Mouse (Mus musculus): ENCODE data around the gene Slc25a54. TPM values are rescaled to one million over a fixed set of nuclear protein-coding genes. Genes with fewer than 3 reads are reported as not detected.
A peak's percentile ranks its signal among the peaks of the same experiment; 100 is the strongest.

Gene Slc25a54
- total and polyA plus RNA-seq, 3 experiments, result not detected

DNA sequence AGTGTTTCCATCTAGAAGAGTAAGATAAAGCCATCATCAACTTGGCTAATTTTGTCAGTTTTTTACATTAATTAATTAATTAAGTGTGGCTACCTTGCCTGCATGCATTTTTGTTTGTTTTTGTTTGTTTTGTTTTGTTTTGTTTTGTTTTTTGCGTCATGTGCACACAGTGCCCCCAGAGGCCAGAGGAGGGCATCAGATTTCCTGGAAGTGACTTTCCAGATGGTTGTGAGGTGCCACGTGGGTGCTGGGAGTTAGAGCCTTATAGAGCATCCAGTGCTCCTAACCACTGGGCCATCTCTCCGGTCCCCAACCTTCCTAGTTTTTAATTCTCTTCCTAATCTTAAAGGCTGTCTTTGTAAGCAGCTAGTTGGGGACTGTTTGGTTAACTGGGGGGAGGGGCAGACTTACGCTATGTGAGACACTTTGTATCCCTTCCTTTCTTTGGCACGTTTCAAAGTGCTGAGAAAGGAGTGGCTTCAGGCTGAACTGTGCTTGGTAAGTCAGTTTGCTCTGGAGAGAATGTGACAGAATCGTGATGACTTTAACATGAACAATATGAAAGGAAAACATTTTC, 32.5 kb upstream of the Slc25a54 start:
- TF ChIP-seq MAFK (IDR thresholded peaks at IDR 0.05; ENCODE audit: insufficient replicate concordance, low read length), result no peak
- TF ChIP-seq UBTF (IDR thresholded peaks at IDR 0.05; ENCODE audit: low read depth, low read length), result no peak
- TF ChIP-seq BHLHE40 (IDR thresholded peaks at IDR 0.05; ENCODE audit: low read depth, low read length), result peak; percentile 61
- no peak for TF ChIP-seq USF1 (IDR thresholded peaks at IDR 0.05; ENCODE audit: low read depth, low read length)
- peak in 1 of 2 experiments; percentile 30; a peak in 1 of 4 replicates for TF ChIP-seq CTCF (conservative IDR thresholded peaks at IDR 0.05 in 1 of 2, IDR thresholded peaks at IDR 0.05 in 1 of 2; ENCODE audit: low read depth in 2 of 2, low read length in 2 of 2)
- TF ChIP-seq TBP (conservative IDR thresholded peaks at IDR 0.05; ENCODE audit: low read depth, low read length), result no peak
- TF ChIP-seq JUND (conservative IDR thresholded peaks at IDR 0.05; ENCODE audit: low read depth, low read length), result no peak
- TF ChIP-seq RAD21 (IDR thresholded peaks at IDR 0.05; ENCODE audit: low read depth, low read length), result no peak
- TF ChIP-seq MAX (IDR thresholded peaks at IDR 0.05; ENCODE audit: low read length), result no peak
- no peak for TF ChIP-seq ZNF384 (IDR thresholded peaks at IDR 0.05; ENCODE audit: low read depth, low read length)
- no peak for TF ChIP-seq GABPA (IDR thresholded peaks at IDR 0.05; ENCODE audit: insufficient replicate concordance, low read depth, low read length)
- no peak for TF ChIP-seq POLR2A (IDR thresholded peaks at IDR 0.05; ENCODE audit: low read depth, low read length)
- no peak for TF ChIP-seq RCOR1 (conservative IDR thresholded peaks at IDR 0.05; ENCODE audit: low read depth, low read length)
- no peak for TF ChIP-seq MEF2A (IDR thresholded peaks at IDR 0.05; ENCODE audit: borderline replicate concordance, low read depth, low read length)
- TF ChIP-seq ZC3H11A (IDR thresholded peaks at IDR 0.05; ENCODE audit: low read depth, low read length), result no peak
- Histone ChIP-seq H3K79me2 (replicated peaks; ENCODE audit: control insufficient read depth, extremely low read depth, insufficient read depth, poor library complexity, severe bottlenecking) (no peaks in the 10 kb centered on the region), H3K9ac (ENCODE audit: insufficient read depth, low read depth) (no peak overlapping the region), H3K36me3 (replicated peaks in 1 of 2; ENCODE audit: control insufficient read depth in 1 of 2, insufficient read depth in 1 of 2, low read length in 1 of 2) (no peaks in the 10 kb centered on the region), H3K9me3 (replicated peaks; ENCODE audit: low read length) (no peaks in the 10 kb centered on the region), H3K27ac (ENCODE audit: insufficient read depth, low read depth) (no peak overlapping the region), H3K4me2 (ENCODE audit: insufficient read depth, low read depth, poor library complexity, severe bottlenecking) (no peak overlapping the region), H3K27me3 (replicated peaks) (no peaks in the 10 kb centered on the region), H3K4me3 (replicated peaks in 1 of 3; ENCODE audit: low read depth in 2 of 3, low read length in 2 of 3, poor library complexity in 1 of 3) (no peak overlapping the region), H3K4me1 (ENCODE audit: control insufficient read depth in 1 of 2, insufficient read depth in 2 of 2) (peaks cover 5 to 18% of the 10 kb centered on the region in 2 experiments; a peak in 2 of 4 replicates)
- dilution Hi-C loops (cut with MboI; ENCODE audit: extremely low pct_ligation_motif_present, extremely low pct_unique_long_range_greater_than_20kb, low sequenced_read_pairs), result no loop called here
- in situ Hi-C loops (cut with MboI; ENCODE audit: low pct_ligation_motif_present, low pct_unique_long_range_greater_than_20kb, low sequenced_read_pairs), result no loop called here
- no peak for DNase-seq (ENCODE audit: extremely low read depth)

DNA sequence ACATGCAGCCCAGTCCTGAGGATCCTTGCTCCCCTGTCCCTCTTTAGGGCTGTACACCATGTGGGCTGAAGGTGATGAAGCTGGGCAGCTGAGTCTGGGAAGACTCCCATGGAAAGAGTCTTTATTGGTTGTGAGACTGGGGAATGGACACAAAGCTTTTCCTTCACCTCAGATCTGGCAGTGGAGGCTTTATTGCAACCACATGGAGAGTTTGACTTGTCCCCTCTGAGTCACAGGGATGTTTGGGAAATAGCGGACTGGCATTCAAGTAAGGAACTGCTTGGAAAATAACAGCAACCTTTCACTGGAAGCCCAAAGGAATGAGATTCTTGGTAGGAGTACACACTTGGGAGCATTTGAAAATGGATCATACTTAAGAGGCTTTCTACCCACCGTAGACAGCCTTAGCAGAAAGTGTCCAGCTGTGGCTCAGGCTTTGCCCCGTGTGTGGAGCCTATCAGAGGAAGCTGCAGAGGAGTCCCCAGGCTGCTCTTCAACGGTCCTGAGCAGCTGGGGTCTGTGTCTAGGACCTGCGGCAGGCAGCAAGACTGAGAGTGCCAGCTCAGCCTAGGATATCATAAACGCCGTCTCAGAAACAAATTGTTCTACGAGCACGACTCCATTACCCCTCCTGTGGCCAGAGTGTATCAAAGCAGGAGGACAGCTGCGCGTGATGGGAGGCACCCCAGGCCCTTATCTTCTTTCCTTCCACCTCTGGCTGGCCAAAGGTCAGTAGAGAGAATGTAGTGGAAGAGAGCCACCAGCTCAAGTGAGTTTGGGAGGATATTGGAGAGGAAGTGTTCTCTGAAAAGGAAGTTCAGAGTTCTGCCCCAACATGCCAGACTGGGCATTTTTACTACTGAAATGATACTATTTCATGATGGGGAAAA, 29.0 kb upstream of the Slc25a54 start:
- Histone ChIP-seq H3K36me3 (replicated peaks in 1 of 2; ENCODE audit: control insufficient read depth in 1 of 2, insufficient read depth in 1 of 2, low read length in 1 of 2) (no peaks in the 10 kb centered on the region), H3K79me2 (replicated peaks; ENCODE audit: control insufficient read depth, extremely low read depth, insufficient read depth, poor library complexity, severe bottlenecking) (no peaks in the 10 kb centered on the region), H3K9ac (ENCODE audit: insufficient read depth, low read depth) (no peak overlapping the region), H3K27me3 (replicated peaks) (no peaks in the 10 kb centered on the region), H3K27ac (ENCODE audit: insufficient read depth, low read depth) (no peak overlapping the region), H3K4me2 (ENCODE audit: insufficient read depth, low read depth, poor library complexity, severe bottlenecking) (peak overlapping the region; percentile 77), H3K4me1 (ENCODE audit: control insufficient read depth in 1 of 2, insufficient read depth in 2 of 2) (peaks cover 8 to 18% of the 10 kb centered on the region in 2 experiments; a peak in 3 of 4 replicates), H3K4me3 (replicated peaks in 1 of 3; ENCODE audit: low read depth in 2 of 3, low read length in 2 of 3, poor library complexity in 1 of 3) (no peak overlapping the region), H3K9me3 (replicated peaks; ENCODE audit: low read length) (no peaks in the 10 kb centered on the region)
- in situ Hi-C loops (cut with MboI; ENCODE audit: low pct_ligation_motif_present, low pct_unique_long_range_greater_than_20kb, low sequenced_read_pairs), result loop anchor here (25.0 kb wide), 1 partner anchor 389 kb away; the partner anchor contains the start of gene Clcc1
- TF ChIP-seq ETS1 (conservative IDR thresholded peaks at IDR 0.05; ENCODE audit: low read depth, low read length) (no peak), ZNF384 (IDR thresholded peaks at IDR 0.05; ENCODE audit: low read depth, low read length) (peak; percentile 71), NRF1 (IDR thresholded peaks at IDR 0.05; ENCODE audit: low read depth, low read length) (no peak), ELF1 (IDR thresholded peaks at IDR 0.05; ENCODE audit: low read depth, low read length) (no peak), BHLHE40 (IDR thresholded peaks at IDR 0.05; ENCODE audit: low read depth, low read length) (no peak), MAFK (IDR thresholded peaks at IDR 0.05; ENCODE audit: insufficient replicate concordance, low read length) (no peak), POLR2A (IDR thresholded peaks at IDR 0.05; ENCODE audit: low read depth, low read length) (no peak), IRF4 (IDR thresholded peaks at IDR 0.05; ENCODE audit: low read depth, low read length) (peak; percentile 15; the same call in 1 of the 2 replicates)
- no peak for DNase-seq (ENCODE audit: extremely low read depth)
- dilution Hi-C loops (cut with MboI; ENCODE audit: extremely low pct_ligation_motif_present, extremely low pct_unique_long_range_greater_than_20kb, low sequenced_read_pairs), result no loop called here

Data from CH12.LX (cell line).